Mouse (Mus musculus) embryo, embryonic 9.5 days (tissue): ENCODE measurements at regions not wholly inside any gene's neighbourhood (a gene's known extent, or its start where the extent isn't known, plus 50 kb on each side); places are given as distances from the start of the nearest gene placed in this dataset.

Experiments
- DNase-seq: peaks from one replicate; pipeline ENCODE4 v3.0.0-alpha.2; 2017; ENCODE audit errors: extremely low spot score

- no peak for DNase-seq
Observed at GRCm38 (mm10) chrX:11837566-11837965, 322.6 kb downstream of the Bcor start.

GRCm38 (mm10) chrX:11839665-11840245 lies 320.4 kb downstream of the Bcor start:
- DNase-seq = no peak

- DNase-seq = no peak
Observed at GRCm38 (mm10) chrX:11840319-11841035, 319.7 kb downstream of the Bcor start.

- no peak for DNase-seq
Observed at GRCm38 (mm10) chrX:11845566-11845965, 314.6 kb downstream of the Bcor start.

- no peak for DNase-seq
Observed at GRCm38 (mm10) chrX:11855910-11856309, 304.2 kb downstream of the Bcor start.

- DNase-seq = no peak
Observed at GRCm38 (mm10) chrX:11859396-11859795, 300.8 kb downstream of the Bcor start.

GRCm38 (mm10) chrX:11861119-11861708 lies 298.9 kb downstream of the Bcor start:
- no peak for DNase-seq

- peak; percentile 31 for DNase-seq
Observed at GRCm38 (mm10) chrX:11861892-11862291, 298.3 kb downstream of the Bcor start.

- no peak for DNase-seq
Observed at GRCm38 (mm10) chrX:11863106-11863505, 297.0 kb downstream of the Bcor start.

GRCm38 (mm10) chrX:11873913-11874312 lies 286.2 kb downstream of the Bcor start:
- no peak for DNase-seq

GRCm38 (mm10) chrX:11876636-11877035 lies 283.5 kb downstream of the Bcor start:
- no peak for DNase-seq

- DNase-seq = no peak
Observed at GRCm38 (mm10) chrX:11878028-11878427, 282.1 kb downstream of the Bcor start.

- DNase-seq = no peak
Observed at GRCm38 (mm10) chrX:11880972-11881371, 279.2 kb downstream of the Bcor start.

GRCm38 (mm10) chrX:11883738-11884716 lies 276.1 kb downstream of the Bcor start:
- DNase-seq = no peak

- no peak for DNase-seq
Observed at GRCm38 (mm10) chrX:11892396-11892795, 267.8 kb downstream of the Bcor start.

GRCm38 (mm10) chrX:11893606-11894279 lies 266.4 kb downstream of the Bcor start:
- no peak for DNase-seq

GRCm38 (mm10) chrX:11894280-11894662 lies 265.9 kb downstream of the Bcor start:
- DNase-seq = no peak

- peak; percentile 37 for DNase-seq
Observed at GRCm38 (mm10) chrX:11895396-11895795, 264.8 kb downstream of the Bcor start.

GRCm38 (mm10) chrX:11898280-11898679 lies 261.9 kb downstream of the Bcor start:
- DNase-seq = no peak

- DNase-seq = no peak
Observed at GRCm38 (mm10) chrX:11899051-11899450, 261.1 kb downstream of the Bcor start.

- no peak for DNase-seq
Observed at GRCm38 (mm10) chrX:11899914-11900313, 260.2 kb downstream of the Bcor start.
